Mouse (Mus musculus) c-Kit-positive CD71-positive TER-119-positive erythroid progenitor cells, embryonic 14.5 days (primary cell): Measurements from ENCODE around the gene Kat7.

Experiments
- DNase-seq: peaks from one replicate; pipeline ENCODE4 v3.0.0-alpha.2; 2013; ENCODE audit warnings: low spot score

The Kat7 gene

DNA sequence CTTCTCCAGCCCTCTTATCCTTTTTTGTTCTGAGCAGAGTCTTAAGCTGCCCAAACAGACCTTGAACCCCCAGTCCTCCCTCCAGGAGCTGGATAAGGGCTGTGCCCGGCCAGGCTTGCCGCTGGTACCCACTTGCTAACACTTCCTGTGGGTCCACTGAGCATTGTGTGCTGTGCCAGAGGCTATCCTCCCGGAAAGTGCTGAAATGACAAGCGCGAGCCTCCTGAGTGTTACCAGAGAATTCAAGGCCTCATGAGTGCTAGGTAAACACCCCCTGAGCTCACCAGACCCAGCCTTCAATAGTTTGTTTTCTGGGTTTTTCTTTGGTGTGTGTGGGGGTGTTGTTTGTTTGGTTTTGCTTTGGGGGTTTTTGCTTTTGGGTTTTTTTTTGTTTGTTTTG is 82.6 kb downstream of the Kat7 start:
- DNase-seq = no peak

DNA sequence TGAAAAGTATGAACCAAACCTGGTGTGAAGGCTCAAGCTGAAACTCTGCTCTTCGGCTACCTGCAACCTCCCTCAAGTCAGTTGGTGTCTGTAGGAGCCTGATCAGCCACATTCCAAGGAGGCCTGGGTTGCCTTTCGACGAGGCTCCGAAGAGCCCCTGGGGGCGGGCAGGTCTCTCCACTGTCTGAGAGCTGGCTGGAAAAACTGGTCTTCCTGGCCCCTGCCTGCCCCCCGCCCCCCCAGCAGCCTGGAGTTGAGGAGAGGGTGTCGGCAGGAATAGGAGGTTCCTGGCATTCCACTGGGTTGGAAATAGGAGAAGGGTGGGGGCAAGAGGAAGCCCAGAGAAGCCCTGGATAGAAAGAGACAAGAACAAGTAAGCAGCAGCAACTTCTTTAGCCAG is 84.6 kb downstream of the Kat7 start:
- DNase-seq = no peak
